Mouse (Mus musculus): ENCODE results near the gene Gm49721.
"Not testable (repeated sequence)": the region's sequence is repeated elsewhere in the genome, so short reads cannot be mapped to it uniquely, and the experiment has no call there.

Gm49721 gene

DNA sequence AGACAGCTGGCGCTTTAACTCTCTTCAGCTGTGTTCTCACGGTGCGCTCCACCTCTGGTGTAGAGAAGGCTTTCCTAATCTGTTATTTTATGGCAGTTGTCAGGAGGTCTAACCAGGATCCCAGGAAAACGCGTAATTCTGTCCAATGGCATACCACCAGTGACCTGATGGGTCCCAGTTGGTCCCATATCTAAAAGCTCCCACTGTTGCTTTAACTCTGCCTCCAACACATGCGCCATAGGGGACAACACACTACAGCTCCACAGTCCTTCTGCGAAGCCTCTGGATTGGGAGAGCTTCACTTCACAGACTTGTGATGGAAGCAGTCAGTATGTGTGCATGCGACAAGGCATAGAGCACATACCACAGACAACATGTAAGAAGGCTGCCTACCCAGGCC, 1.4 kb downstream of the Gm49721 start:
- not testable (repeated sequence) for DNase-seq (ENCODE audit: low read depth, low spot score)

GRCm38 (mm10) chr17:6986118-6986517, 7.4 kb downstream of the Gm49721 start:
- not testable (repeated sequence) for DNase-seq (ENCODE audit: low read depth, low spot score)

GRCm38 (mm10) chr17:6995504-6995903, 16.8 kb downstream of the Gm49721 start:
- DNase-seq (ENCODE audit: low read depth, low spot score), result not testable (repeated sequence)

DNA sequence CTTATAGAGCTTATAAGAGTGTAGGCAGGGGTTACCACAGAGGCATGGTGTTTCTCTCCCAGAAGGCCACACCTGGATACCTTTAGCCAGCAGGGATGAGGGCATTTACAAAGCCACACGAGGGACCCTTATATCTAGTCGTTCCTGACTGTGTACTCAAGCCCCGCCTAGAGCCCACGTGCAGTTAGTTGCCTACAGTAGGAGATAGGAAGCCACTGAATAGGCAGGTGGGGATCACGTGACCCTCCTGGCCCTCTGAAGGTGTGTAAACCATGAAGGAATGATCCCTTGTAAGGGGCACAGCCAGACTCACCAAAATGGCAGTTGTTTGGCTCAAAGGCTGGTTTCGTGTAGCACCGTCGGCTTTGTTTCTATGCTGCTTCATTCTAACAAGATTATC, 18.1 kb downstream of the Gm49721 start:
- DNase-seq (ENCODE audit: low read depth, low spot score), result not testable (repeated sequence)

DNA sequence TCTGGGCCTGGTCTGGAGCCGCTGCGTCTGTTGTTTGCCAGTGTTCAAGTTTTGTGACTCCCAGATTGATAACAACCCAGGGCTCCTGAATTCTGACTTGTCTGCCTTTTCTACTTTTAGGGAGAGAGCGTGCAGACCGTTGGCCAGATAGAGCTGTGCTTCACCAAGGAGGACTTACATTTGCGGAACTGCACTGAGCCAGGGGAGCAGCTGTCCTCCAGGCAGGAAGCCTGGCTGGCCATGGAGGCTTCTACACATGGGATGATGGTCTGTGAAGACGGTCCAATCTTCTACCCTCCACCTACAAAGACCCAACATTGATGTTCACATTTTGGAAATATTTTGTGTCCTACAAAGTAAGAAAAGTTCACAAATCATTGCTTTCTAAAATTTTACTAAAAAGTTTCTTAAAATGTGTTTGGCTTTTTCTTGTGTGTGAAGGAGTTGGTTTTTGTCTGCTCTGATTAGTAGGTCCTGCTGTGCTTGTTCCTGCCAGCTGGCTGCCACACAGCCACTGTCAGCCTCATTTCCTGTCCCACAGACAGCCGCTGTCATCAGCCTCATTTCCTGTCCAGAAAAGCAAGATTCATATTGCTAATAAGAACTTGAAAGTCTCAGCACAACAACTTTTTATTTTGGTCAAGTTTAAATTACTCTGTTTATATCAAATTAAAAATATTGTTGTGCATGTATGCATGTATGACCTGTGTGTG, 19.2 kb downstream of the Gm49721 start:
- DNase-seq (ENCODE audit: low read depth, low spot score), result not testable (repeated sequence)

DNA sequence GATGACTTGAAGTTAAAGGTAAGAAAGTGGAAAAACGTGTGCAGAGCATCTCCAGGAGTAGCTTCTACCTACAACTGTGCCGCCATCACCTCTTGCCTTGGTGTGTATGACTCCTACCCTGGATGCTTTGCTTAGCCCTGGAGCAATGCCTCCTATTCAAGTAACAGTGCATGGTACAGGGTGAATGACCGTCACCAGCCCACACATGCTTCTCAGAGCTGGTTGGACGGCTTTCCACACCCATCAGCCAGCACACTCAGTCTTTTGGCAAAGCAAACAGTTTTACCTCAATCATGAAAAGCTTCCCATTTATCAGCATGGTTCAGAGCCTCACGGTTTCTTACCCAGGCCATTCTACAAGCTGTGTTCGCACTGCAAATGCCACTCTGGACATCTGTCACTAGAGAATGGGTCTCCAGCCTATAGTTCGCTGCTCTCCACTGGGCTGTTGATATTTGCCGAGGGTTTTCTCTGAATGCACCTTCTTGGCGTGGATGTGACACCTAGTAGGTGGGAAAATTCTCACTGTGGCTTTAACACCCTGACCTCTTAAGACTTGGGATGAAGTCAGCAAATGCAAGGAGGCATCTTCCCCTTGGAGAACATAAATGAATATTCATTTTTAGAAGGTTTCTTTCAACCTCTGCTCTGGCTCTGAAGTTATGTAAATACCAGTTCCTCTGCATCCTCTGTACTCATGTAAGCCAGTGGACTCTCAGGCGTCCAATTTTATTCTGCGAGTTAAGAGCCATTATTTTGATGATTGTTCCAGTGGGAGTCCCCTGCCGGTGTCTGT, 23.3 kb downstream of the Gm49721 start:
- not testable (repeated sequence) for DNase-seq (ENCODE audit: low read depth, low spot score)

GRCm38 (mm10) chr17:7003392-7003791, 24.7 kb downstream of the Gm49721 start:
- DNase-seq (ENCODE audit: low read depth, low spot score), result not testable (repeated sequence)

GRCm38 (mm10) chr17:7005646-7006045, 26.9 kb downstream of the Gm49721 start:
- not testable (repeated sequence) for DNase-seq (ENCODE audit: low read depth, low spot score)

- DNase-seq (ENCODE audit: low read depth, low spot score), result not testable (repeated sequence)
Observed at GRCm38 (mm10) chr17:7008885-7009284, 30.2 kb downstream of the Gm49721 start.

- not testable (repeated sequence) for DNase-seq (ENCODE audit: low read depth, low spot score)
Observed at GRCm38 (mm10) chr17:7009440-7009839, 30.7 kb downstream of the Gm49721 start.

GRCm38 (mm10) chr17:7009901-7010300, 31.2 kb downstream of the Gm49721 start:
- not testable (repeated sequence) for DNase-seq (ENCODE audit: low read depth, low spot score)

DNA sequence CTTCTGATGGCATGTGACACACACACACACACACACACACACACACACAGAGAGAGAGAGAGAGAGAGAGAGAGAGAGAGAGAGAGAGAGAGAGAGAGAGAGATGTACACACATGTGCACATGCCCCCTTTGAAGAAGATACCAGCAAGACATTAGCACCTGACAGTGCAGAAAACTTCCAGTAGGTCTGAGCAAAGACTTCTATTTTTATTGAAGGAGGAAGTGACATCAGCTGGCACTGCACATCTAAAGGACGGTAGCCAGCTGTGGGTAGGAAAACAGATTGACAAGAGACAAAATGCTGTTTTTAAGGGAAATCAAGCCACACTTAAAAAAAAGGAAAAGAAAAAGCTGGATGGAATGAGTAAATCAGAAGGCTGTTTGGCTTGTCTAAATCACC, 35.5 kb downstream of the Gm49721 start:
- DNase-seq (ENCODE audit: low read depth, low spot score), result not testable (repeated sequence)

DNA sequence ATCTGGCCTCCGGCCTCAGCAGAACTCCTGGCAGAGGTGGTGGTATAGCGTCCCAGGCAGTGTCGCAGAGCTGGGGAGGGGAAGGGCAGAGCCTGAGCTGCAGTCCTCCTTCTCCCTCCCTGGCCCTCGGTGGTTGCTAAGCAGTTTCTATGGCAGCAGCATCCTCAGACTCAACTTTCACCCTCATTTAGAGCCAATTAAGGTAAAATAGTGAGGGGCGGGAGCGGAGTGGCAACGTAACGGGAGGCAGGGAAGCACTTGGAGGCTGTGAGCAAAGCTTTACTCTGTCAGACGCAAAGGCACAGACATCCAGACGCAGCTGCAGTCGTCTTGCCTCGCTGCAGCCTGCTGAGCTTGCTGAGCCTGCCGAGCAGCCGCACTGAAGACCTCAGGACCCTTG, 46.6 kb downstream of the Gm49721 start, which contains the start of gene Gm1604a:
Gene Gm1604a (plus strand): TSS at position 312 of the 400 bp plus-strand sequence.
- DNase-seq (ENCODE audit: low read depth, low spot score), result not testable (repeated sequence)

DNA sequence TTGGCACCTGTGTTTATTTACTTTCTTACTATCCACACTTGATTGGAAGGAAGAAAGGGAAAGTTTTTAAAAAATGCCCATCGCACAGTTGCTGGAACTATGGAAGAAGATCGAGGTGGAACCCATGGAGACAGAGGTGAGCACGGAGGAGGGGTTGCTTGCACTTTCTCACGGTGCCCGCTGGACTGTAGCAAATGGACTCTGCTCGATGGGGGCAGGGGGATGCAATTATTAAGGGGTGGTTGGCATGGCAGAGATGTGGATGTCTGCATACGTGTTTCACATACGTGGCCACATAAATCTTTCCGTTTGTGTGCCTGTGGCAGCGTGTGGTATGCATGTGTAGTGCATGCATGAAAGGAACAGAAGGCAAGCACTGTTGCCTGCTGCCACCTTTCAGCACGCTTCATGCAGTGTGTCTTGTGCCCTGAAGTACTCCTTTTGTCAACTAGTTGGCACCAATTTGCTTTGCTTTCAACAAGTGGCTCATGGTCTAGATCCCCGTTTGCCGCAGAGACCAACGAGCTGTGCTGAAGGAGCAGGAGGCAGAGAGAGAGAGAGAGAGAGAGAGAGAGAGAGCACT, 47.2 kb downstream of the Gm49721 start:
- not testable (repeated sequence) for DNase-seq (ENCODE audit: low read depth, low spot score)

DNA sequence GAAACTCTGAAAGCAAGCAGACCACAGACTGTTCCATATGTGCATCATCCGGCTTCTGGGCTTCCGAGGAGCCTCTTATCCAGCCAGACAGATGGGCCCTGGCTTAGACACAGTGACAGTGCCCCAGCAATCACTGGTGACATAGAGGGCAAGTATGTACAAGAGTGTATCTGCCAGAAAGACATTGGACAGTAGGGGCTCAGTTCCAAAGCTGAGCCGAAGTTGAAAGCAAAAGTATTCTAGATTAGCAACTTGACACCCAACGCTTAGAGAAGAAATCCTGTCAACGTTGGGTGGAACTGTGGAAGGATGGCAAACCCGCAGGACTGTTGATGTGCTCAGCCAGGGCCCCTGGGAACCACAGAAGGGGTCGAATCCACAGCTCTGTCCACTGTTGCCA, 51.5 kb downstream of the Gm49721 start:
- DNase-seq (ENCODE audit: low read depth, low spot score), result not testable (repeated sequence)

DNA sequence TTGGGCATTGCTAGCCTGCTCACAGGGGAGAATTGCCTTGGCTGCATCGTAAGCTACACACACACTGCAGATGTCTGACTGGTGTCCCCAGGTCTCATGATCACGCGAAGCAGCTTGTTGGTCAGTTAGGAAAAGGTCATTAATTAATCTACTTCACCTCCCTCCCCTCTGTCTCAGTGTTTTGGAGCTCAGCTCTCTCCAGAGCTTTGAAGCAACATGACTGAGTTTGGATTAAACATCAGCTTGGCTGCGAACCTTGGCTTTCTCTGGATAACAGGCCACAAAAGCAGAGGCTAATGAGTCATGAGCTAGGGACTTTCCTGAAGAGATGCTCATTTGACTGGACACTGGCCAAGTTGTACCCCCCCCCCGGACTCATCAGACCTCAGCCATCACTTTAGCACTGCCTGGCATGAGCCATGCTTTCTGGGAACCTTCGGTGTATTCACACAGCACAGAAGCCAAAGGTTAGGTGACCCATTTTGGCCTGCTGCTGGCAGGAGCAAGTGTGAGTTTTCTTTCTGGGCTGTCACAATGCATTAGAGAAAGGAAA, 52.0 kb downstream of the Gm49721 start:
- DNase-seq (ENCODE audit: low read depth, low spot score), result not testable (repeated sequence)

DNA sequence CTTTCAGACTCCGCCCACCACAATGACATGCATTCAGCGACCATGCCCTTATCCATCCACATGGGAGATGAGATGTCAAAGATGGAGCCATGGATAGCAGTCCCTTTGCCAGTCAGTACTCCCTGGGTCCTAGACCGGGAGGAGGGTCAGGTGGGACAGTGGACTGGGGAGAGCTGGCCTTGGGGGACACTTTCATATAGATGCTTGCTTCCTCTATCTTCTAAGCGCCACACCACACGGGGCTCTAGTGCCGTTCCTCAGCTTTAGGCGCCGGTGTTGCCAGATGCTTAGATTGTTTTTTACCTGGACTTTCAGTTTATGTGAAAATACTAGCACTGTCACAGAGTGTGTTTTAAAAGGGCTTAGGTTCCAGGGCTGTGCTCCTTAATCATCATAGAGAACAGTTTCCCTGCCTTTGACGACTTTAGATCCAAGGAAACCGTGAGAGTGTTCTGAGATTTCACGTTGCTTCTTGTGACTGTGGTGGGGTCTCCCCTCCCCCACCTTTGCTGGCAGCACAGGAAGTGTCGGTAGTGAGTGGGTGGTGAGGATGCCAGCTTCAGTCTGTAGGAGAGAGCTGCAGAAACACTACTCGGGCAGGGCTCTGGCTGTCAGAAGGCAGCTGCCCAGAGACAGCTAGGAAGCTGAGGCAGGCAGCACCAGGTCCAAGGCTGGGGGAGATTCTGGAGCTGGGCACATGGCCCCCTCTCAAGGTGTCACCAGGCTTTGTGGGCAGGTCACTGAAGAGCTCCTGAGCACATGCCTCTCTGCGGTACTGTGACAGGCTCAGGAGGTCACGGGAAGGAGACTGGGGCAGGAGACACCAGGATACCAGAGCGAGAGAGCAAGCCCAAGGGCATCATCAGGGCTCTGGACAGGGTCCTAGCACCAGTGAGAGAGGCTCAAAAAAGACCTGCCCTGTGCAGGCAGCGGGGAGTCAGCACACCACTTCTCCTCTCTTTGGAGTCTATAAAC, 54.8 kb downstream of the Gm49721 start:
- DNase-seq (ENCODE audit: low read depth, low spot score), result not testable (repeated sequence)

- DNase-seq (ENCODE audit: low read depth, low spot score), result not testable (repeated sequence)
Observed at GRCm38 (mm10) chr17:7068997-7069539, 90.4 kb downstream of the Gm49721 start.

DNA sequence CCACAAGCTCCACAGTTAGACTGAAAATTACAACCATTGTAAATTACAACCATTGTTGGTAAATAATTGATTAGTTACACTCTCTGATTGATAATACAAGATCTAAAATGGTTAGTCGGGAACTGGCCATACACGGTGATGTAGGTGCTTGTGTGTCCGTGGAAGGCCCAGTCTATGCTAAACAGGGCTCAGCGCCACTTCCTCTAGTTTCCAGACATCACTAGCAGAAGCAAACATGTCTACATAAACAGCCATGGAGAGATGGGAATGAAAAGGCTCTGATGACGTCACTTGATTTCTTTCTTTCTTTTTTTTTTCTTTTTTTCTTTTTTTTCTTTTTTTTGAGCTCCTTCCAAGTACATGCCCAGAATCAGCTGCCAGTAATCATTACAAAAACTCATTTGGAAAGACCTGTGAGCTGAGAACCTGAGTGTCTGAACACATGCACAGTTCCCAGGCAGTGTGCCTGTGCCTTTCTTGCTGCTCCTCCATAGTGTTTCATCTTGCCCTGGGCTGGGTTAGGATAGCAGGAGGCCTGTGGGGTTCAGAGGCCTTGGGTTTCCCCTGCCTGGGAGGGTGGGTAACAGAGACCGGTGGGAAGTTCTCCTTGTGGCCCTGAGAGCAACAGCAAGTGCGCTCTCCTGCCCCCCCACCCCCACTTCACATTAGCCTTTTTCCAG, 91.0 kb downstream of the Gm49721 start:
- DNase-seq (ENCODE audit: low read depth, low spot score), result not testable (repeated sequence)

DNA sequence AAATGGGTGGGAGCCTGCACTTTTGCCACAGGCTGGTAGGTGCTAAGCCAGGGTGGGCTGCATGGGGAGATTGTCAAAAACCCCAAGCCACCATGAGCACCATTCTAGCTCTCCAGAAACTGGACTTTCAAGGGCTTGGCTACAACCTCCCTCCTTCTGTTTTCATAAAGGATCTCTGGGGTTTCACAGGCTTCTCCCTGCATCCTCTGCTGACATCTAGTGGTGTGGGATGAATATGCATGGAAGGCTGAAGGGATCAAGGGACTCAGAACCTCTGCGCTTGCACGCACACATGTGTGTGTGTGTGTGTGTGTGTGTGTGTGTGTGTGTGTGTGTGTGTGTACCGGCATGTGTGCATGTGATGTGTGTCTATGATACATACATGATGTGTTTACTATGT, 95.8 kb downstream of the Gm49721 start:
- not testable (repeated sequence) for DNase-seq (ENCODE audit: low read depth, low spot score)

Data from forelimb bud, embryonic 11.5 days (tissue).